Mouse (Mus musculus): Measurements from ENCODE around the gene Olfr680-ps1. TPM values are rescaled to one million over a fixed set of nuclear protein-coding genes. Genes with fewer than 3 reads are reported as not detected.
"Not testable (repeated sequence)": the region's sequence is repeated elsewhere in the genome, so short reads cannot be mapped to it uniquely, and the experiment has no call there.

Olfr680-ps1 gene
- polyA plus RNA-seq (2014; fragmentation: Nextera tagmentation; extraction: Ambion mirVana) = not detected in 2 replicates

DNA sequence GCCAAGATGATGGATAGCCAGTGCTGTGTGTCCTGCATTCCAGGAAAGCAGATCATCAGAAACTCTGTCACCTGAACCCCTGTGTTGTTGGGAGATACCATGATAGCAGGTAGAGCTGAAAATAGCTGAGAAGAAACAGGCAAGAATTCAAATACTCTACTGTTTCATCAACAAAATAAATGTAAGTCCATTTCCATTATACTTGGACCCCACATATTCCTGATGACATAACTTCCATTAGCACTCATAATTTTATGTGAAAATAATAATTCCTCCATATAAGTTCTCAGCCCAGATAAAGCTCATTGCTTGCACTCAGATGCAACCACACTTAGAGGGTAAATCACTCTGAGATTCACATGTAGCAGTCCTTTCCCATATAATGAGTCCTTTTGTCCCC is at the start of gene Olfr680-ps1:
TSS of gene Olfr680-ps1 (minus strand) at position 101 of the 400 bp plus-strand sequence.
- H3K9ac ChIP-seq (ENCODE audit: low read depth, low read length); ATAC-seq (replicated peaks; ENCODE audit: low FRiP score); DNase-seq (ENCODE audit: low spot score); H3K4me3 ChIP-seq (ENCODE audit: low read depth, low read length); H3K36me3 ChIP-seq (ENCODE audit: control insufficient read depth, insufficient read depth, low read length); H3K27ac ChIP-seq (ENCODE audit: low read depth, low read length); H3K9me3 ChIP-seq (ENCODE audit: control insufficient read depth, low read length); H3K4me2 ChIP-seq; H3K27me3 ChIP-seq (replicated peaks; ENCODE audit: control insufficient read depth, insufficient read depth, low read length); H3K4me1 ChIP-seq (replicated peaks; ENCODE audit: control insufficient read depth, insufficient read depth, low read length): not testable (repeated sequence)

DNA sequence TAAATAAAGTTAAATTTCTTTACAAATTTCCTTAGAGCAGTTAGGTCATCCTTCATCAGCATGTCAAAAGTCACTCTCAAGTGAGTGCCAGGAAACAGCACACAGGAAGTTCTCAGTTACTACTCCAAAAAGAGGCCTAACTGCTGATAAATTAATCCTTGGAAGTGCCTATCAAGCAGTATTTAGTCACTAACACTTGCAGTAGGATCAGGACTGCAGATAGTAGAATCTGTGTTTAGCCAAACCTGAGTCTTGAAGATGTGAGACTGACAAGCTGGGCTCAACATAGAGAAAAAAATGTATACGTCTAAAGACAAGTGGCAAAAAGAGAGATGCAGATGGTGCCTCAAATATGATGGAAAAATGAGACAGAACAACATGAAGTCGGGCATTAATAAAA is 48.7 kb upstream of the Olfr680-ps1 start:
- H3K9ac ChIP-seq (ENCODE audit: low read depth, low read length) = no peak overlapping the region
- H3K27me3 ChIP-seq (replicated peaks; ENCODE audit: control insufficient read depth, insufficient read depth, low read length) = no peaks in the 10 kb centered on the region
- no peak overlapping the region for H3K27ac ChIP-seq (ENCODE audit: low read depth, low read length)
- no peaks in the 10 kb centered on the region for H3K4me1 ChIP-seq (replicated peaks; ENCODE audit: control insufficient read depth, insufficient read depth, low read length)
- no peak overlapping the region for H3K4me2 ChIP-seq
- DNase-seq (ENCODE audit: low spot score) (no peak), ATAC-seq (replicated peaks; ENCODE audit: low FRiP score) (no peak)
- H3K9me3 ChIP-seq (ENCODE audit: control insufficient read depth, low read length) = no peaks in the 10 kb centered on the region
- WGBS = 71% methylated on average over 2 of the region's 2 CpGs
- H3K4me3 ChIP-seq (ENCODE audit: low read depth, low read length) = no peak overlapping the region
- no peaks in the 10 kb centered on the region for H3K36me3 ChIP-seq (ENCODE audit: control insufficient read depth, insufficient read depth, low read length)

DNA sequence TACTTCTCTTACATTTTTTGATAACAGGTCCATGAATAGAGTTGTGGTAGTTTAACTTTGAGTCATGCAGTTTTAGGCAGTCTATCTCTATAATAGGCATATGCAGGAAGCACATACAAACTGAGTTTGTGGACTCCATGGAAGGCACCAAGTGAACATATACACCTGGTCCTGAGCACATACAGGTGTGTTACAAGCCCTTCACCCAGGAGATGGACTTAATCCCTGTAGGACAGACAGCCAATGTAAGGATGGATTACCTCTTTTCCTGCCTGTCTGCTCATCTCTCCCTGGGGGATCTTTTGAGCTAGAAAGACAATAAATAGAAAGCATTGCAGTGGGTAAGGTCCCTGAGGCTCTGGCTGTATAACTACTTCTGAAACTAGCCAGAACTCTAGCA is 23.9 kb upstream of the Olfr680-ps1 start, which contains the start of gene Olfr681:
TSS of gene Olfr681 (plus strand) at position 301 of the 400 bp plus-strand sequence.
- DNase-seq (ENCODE audit: low spot score) = no peak
- no peaks in the 10 kb centered on the region for H3K9me3 ChIP-seq (ENCODE audit: control insufficient read depth, low read length)
- H3K27me3 ChIP-seq (replicated peaks; ENCODE audit: control insufficient read depth, insufficient read depth, low read length) = no peaks in the 10 kb centered on the region
- no peak for ATAC-seq (replicated peaks; ENCODE audit: low FRiP score)
- H3K4me2 ChIP-seq = no peak within 1 kb of the TSS
- no peaks in the 10 kb centered on the region for H3K36me3 ChIP-seq (ENCODE audit: control insufficient read depth, insufficient read depth, low read length)
- H3K4me1 ChIP-seq (replicated peaks; ENCODE audit: control insufficient read depth, insufficient read depth, low read length) = no peaks in the 10 kb centered on the region
- no peak within 1 kb of the TSS for H3K9ac ChIP-seq (ENCODE audit: low read depth, low read length)
- no peak within 1 kb of the TSS for H3K4me3 ChIP-seq (ENCODE audit: low read depth, low read length)
- no peak within 1 kb of the TSS for H3K27ac ChIP-seq (ENCODE audit: low read depth, low read length)

DNA sequence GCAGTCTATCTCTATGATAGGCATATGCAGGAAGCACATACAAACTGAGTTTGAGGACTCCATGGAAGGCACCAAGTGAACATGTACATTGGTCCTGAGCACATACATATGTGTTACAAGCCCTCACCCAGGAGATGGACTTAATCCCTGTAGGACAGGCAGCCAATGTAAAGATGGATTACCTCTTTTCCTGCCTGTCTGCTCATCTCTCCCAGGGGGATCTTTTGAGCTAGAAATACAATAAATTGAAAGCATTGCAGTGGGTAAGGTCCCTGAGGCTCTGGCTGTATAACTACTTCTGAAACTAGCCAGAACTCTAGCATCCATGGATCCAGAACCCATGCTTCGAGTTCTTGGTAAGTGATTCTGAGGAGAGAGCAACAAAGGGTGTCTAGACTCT is 11.7 kb downstream of the Olfr680-ps1 start, which contains the start of gene Olfr679:
TSS of gene Olfr679 (plus strand) at position 301 of the 400 bp plus-strand sequence.
- H3K9me3 ChIP-seq (ENCODE audit: control insufficient read depth, low read length) = no peaks in the 10 kb centered on the region
- H3K27ac ChIP-seq (ENCODE audit: low read depth, low read length) = no peak within 1 kb of the TSS
- no peak for ATAC-seq (replicated peaks; ENCODE audit: low FRiP score)
- no peak within 1 kb of the TSS for H3K9ac ChIP-seq (ENCODE audit: low read depth, low read length)
- H3K27me3 ChIP-seq (replicated peaks; ENCODE audit: control insufficient read depth, insufficient read depth, low read length) = no peaks in the 10 kb centered on the region
- no peak within 1 kb of the TSS for H3K4me3 ChIP-seq (ENCODE audit: low read depth, low read length)
- H3K4me1 ChIP-seq (replicated peaks; ENCODE audit: control insufficient read depth, insufficient read depth, low read length) = no peaks in the 10 kb centered on the region
- WGBS = 33% methylated on average over 1 of the region's 1 CpGs
- H3K36me3 ChIP-seq (ENCODE audit: control insufficient read depth, insufficient read depth, low read length) = no peaks in the 10 kb centered on the region
- DNase-seq (ENCODE audit: low spot score) = no peak
- H3K4me2 ChIP-seq = no peak within 1 kb of the TSS

DNA sequence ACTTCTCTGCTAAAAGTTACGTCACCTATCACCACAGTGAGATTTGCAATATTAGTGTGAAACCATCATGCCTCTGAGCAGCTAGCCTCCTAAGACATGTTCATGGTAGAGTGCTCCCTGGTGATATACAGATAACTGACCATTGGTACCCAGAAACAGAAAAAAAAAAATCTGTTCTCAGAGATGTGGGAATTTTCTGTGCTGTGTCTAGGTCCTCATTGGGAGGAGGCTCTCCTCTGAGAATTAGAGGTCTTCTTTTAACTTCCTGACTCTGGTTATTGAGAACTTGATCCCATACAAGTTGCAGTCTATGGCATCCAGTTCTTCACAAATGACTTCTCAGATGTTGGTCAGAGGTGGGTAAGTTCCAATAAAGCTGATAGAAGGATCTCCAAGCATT is 28.4 kb downstream of the Olfr680-ps1 start, which contains the start of gene Olfr678:
TSS of gene Olfr678 (plus strand) at position 301 of the 400 bp plus-strand sequence.
- Histone ChIP-seq H3K27ac (ENCODE audit: low read depth, low read length) (no peak within 1 kb of the TSS), H3K36me3 (ENCODE audit: control insufficient read depth, insufficient read depth, low read length) (no peaks in the 10 kb centered on the region), H3K4me1 (replicated peaks; ENCODE audit: control insufficient read depth, insufficient read depth, low read length) (no peaks in the 10 kb centered on the region), H3K9ac (ENCODE audit: low read depth, low read length) (no peak within 1 kb of the TSS), H3K9me3 (ENCODE audit: control insufficient read depth, low read length) (no peaks in the 10 kb centered on the region), H3K4me3 (ENCODE audit: low read depth, low read length) (no peak within 1 kb of the TSS), H3K27me3 (replicated peaks; ENCODE audit: control insufficient read depth, insufficient read depth, low read length) (no peaks in the 10 kb centered on the region), H3K4me2 (no peak within 1 kb of the TSS)
- ATAC-seq (replicated peaks; ENCODE audit: low FRiP score) (no peak), DNase-seq (ENCODE audit: low spot score) (no peak)
- WGBS = 83% methylated on average over 1 of the region's 1 CpGs

DNA sequence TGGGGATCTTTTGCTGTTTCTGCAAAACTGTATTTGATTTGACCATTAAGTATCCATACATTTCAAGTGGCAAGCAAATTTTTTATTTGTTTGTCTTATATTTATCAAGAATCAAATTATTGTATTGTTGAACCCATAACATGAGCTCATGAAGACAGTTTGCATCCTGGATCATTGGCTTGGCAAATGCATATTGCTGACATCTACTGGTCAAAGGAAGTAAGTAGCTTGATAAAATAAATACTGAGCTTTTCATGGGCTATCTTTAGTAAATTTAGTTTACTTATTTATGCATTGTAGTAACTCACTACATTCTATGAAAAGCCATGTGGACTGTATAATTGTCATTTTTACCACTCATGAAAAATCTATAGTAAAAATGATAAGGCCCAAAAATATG is 33.7 kb downstream of the Olfr680-ps1 start:
- H3K4me1 ChIP-seq (replicated peaks; ENCODE audit: control insufficient read depth, insufficient read depth, low read length) = no peaks in the 10 kb centered on the region
- no peaks in the 10 kb centered on the region for H3K9me3 ChIP-seq (ENCODE audit: control insufficient read depth, low read length)
- H3K27ac ChIP-seq (ENCODE audit: low read depth, low read length) = no peak overlapping the region
- H3K4me3 ChIP-seq (ENCODE audit: low read depth, low read length) = no peak overlapping the region
- H3K9ac ChIP-seq (ENCODE audit: low read depth, low read length) = no peak overlapping the region
- no peak overlapping the region for H3K4me2 ChIP-seq
- DNase-seq (ENCODE audit: low spot score) (no peak), ATAC-seq (replicated peaks; ENCODE audit: low FRiP score) (no peak)
- H3K27me3 ChIP-seq (replicated peaks; ENCODE audit: control insufficient read depth, insufficient read depth, low read length) = no peaks in the 10 kb centered on the region
- no peaks in the 10 kb centered on the region for H3K36me3 ChIP-seq (ENCODE audit: control insufficient read depth, insufficient read depth, low read length)

Other genes with a start within 250 kb of the Olfr680-ps1 start
- gene Usp17la, start 235.8 kb downstream of the Olfr680-ps1 start, polyA plus RNA-seq (2014; fragmentation: Nextera tagmentation; extraction: Ambion mirVana) = not detected in 2 replicates
- not detected in 2 replicates for gene Olfr665, start 214.8 kb downstream of the Olfr680-ps1 start, polyA plus RNA-seq (2014; fragmentation: Nextera tagmentation; extraction: Ambion mirVana)
- gene Olfr666, start 196.9 kb downstream of the Olfr680-ps1 start, polyA plus RNA-seq (2014; fragmentation: Nextera tagmentation; extraction: Ambion mirVana) = not detected in 2 replicates
- not detected in 2 replicates for gene Olfr667, start 171.3 kb downstream of the Olfr680-ps1 start, polyA plus RNA-seq (2014; fragmentation: Nextera tagmentation; extraction: Ambion mirVana)
- gene Olfr668, start 164.8 kb downstream of the Olfr680-ps1 start, polyA plus RNA-seq (2014; fragmentation: Nextera tagmentation; extraction: Ambion mirVana) = not detected in 2 replicates
- not detected in 2 replicates for gene Olfr669, start 158.6 kb downstream of the Olfr680-ps1 start, polyA plus RNA-seq (2014; fragmentation: Nextera tagmentation; extraction: Ambion mirVana)
- gene Olfr670, start 130.2 kb downstream of the Olfr680-ps1 start, polyA plus RNA-seq (2014; fragmentation: Nextera tagmentation; extraction: Ambion mirVana) = not detected in 2 replicates
- gene Olfr671, start 113.7 kb downstream of the Olfr680-ps1 start, polyA plus RNA-seq (2014; fragmentation: Nextera tagmentation; extraction: Ambion mirVana) = not detected in 2 replicates
- not detected in 2 replicates for gene Olfr672, start 90.8 kb downstream of the Olfr680-ps1 start, polyA plus RNA-seq (2014; fragmentation: Nextera tagmentation; extraction: Ambion mirVana)
- gene Olfr675, start 64.4 kb downstream of the Olfr680-ps1 start, polyA plus RNA-seq (2014; fragmentation: Nextera tagmentation; extraction: Ambion mirVana) = not detected in 2 replicates
- not detected in 2 replicates for gene Olfr676, start 60.1 kb downstream of the Olfr680-ps1 start, polyA plus RNA-seq (2014; fragmentation: Nextera tagmentation; extraction: Ambion mirVana)
- not detected in 2 replicates for gene Olfr677, start 41.4 kb downstream of the Olfr680-ps1 start, polyA plus RNA-seq (2014; fragmentation: Nextera tagmentation; extraction: Ambion mirVana)
- not detected in 2 replicates for gene Olfr678, start 28.3 kb downstream of the Olfr680-ps1 start, polyA plus RNA-seq (2014; fragmentation: Nextera tagmentation; extraction: Ambion mirVana)
- not detected in 2 replicates for gene Olfr679, start 11.6 kb downstream of the Olfr680-ps1 start, polyA plus RNA-seq (2014; fragmentation: Nextera tagmentation; extraction: Ambion mirVana)
- gene Olfr681, start 24.0 kb upstream of the Olfr680-ps1 start, polyA plus RNA-seq (2014; fragmentation: Nextera tagmentation; extraction: Ambion mirVana) = not detected in 2 replicates
- not detected in 2 replicates for gene Olfr683, start 54.2 kb upstream of the Olfr680-ps1 start, polyA plus RNA-seq (2014; fragmentation: Nextera tagmentation; extraction: Ambion mirVana)
- gene Olfr684, start 70.8 kb upstream of the Olfr680-ps1 start, polyA plus RNA-seq (2014; fragmentation: Nextera tagmentation; extraction: Ambion mirVana) = not detected in 2 replicates
- gene Olfr685, start 93.2 kb upstream of the Olfr680-ps1 start, polyA plus RNA-seq (2014; fragmentation: Nextera tagmentation; extraction: Ambion mirVana) = not detected in 2 replicates
- not detected in 2 replicates for gene Olfr686, start 114.7 kb upstream of the Olfr680-ps1 start, polyA plus RNA-seq (2014; fragmentation: Nextera tagmentation; extraction: Ambion mirVana)
- not detected in 2 replicates for gene Olfr688, start 195.3 kb upstream of the Olfr680-ps1 start, polyA plus RNA-seq (2014; fragmentation: Nextera tagmentation; extraction: Ambion mirVana)
- gene Olfr689, start 218.3 kb upstream of the Olfr680-ps1 start, polyA plus RNA-seq (2014; fragmentation: Nextera tagmentation; extraction: Ambion mirVana) = not detected in 2 replicates
- gene Olfr690, start 241.3 kb upstream of the Olfr680-ps1 start, polyA plus RNA-seq (2014; fragmentation: Nextera tagmentation; extraction: Ambion mirVana) = not detected in 2 replicates
- gene Olfr691, start 249.5 kb upstream of the Olfr680-ps1 start, polyA plus RNA-seq (2014; fragmentation: Nextera tagmentation; extraction: Ambion mirVana) = not detected in 2 replicates

Measured in liver, embryonic 11.5 days (tissue).